Mouse (Mus musculus) forebrain, embryonic 11.5 days (tissue): ENCODE results near the gene Rangap1. TPM values are rescaled to one million over a fixed set of nuclear protein-coding genes. Genes with fewer than 3 reads are reported as not detected.

Experiments
- ATAC-seq: fragments of 200-750 bp; cut with Nextera tagmentation; replicated peaks from 2 replicates; pipeline ENCODE4 v1.8.0; 2017; ENCODE audit warnings: moderate TSS enrichment; ENCODE audit not compliant: low FRiP score
- DNase-seq: peaks from one replicate; pipeline ENCODE4 v3.0.0-alpha.2; 2017; ENCODE audit warnings: low spot score
- H3K27ac ChIP-seq: fragments of 300-500 bp; sonication (generic); 2 replicates; pipeline ENCODE4 v1.5.1; 2014; ENCODE audit warnings: low read depth, low read length
- H3K27me3 ChIP-seq: fragments of 300-500 bp; sonication (generic); 2 replicates; pipeline ENCODE4 v1.6.1; 2014; ENCODE audit warnings: mild to moderate bottlenecking, low read length, mixed read lengths; ENCODE audit not compliant: control insufficient read depth, insufficient read depth
- H3K36me3 ChIP-seq: fragments of 300-500 bp; sonication (generic); 2 replicates; pipeline ENCODE4 v1.6.1; 2014; ENCODE audit warnings: mild to moderate bottlenecking, low read length, moderate library complexity, mixed read lengths; ENCODE audit not compliant: control insufficient read depth, insufficient read depth
- H3K4me1 ChIP-seq: fragments of 300-500 bp; sonication (generic); replicated peaks from 2 replicates; pipeline ENCODE4 v1.6.1; 2014; ENCODE audit warnings: low read length, mixed read lengths; ENCODE audit not compliant: control insufficient read depth, insufficient read depth
- H3K4me2 ChIP-seq: fragments of 300-500 bp; sonication (generic); 2 replicates; pipeline ENCODE4 v1.6.1; 2014; ENCODE audit warnings: low read depth, mild to moderate bottlenecking, low read length, moderate library complexity, mixed read lengths; ENCODE audit not compliant: severe bottlenecking
- H3K4me3 ChIP-seq: fragments of 300-500 bp; sonication (generic); 2 replicates; pipeline ENCODE4 v1.5.1; 2014; ENCODE audit warnings: low read depth, low read length
- H3K9ac ChIP-seq: fragments of 300-500 bp; sonication (generic); 2 replicates; pipeline ENCODE4 v1.6.1; 2014; ENCODE audit warnings: low read length
- H3K9me3 ChIP-seq: fragments of 300-500 bp; sonication (generic); 2 replicates; pipeline ENCODE4 v1.6.1; 2016; ENCODE audit warnings: low read length, mixed read lengths; ENCODE audit not compliant: control insufficient read depth
- WGBS: fragments of 180-500 bp; shearing (Covaris S2); extraction: QIAGEN DNeasy Blood & Tissue Kit; methylation state at CpG from one replicate; pipeline ENCODE4 v1.1.7; 2014; 5-methylcytosine and 5-hydroxymethylcytosine counted together
- polyA plus RNA-seq: library from polyadenylated mRNA; unstranded; fragments of >200 nt; fragmentation: Nextera tagmentation; extraction: Ambion mirVana; gene quantifications from 2 replicates; pipeline ENCODE4 v1.2.1, GENCODE M21; 2014

Rangap1 gene
- polyA plus RNA-seq, result 172 and 188 TPM in 2 replicates

DNA sequence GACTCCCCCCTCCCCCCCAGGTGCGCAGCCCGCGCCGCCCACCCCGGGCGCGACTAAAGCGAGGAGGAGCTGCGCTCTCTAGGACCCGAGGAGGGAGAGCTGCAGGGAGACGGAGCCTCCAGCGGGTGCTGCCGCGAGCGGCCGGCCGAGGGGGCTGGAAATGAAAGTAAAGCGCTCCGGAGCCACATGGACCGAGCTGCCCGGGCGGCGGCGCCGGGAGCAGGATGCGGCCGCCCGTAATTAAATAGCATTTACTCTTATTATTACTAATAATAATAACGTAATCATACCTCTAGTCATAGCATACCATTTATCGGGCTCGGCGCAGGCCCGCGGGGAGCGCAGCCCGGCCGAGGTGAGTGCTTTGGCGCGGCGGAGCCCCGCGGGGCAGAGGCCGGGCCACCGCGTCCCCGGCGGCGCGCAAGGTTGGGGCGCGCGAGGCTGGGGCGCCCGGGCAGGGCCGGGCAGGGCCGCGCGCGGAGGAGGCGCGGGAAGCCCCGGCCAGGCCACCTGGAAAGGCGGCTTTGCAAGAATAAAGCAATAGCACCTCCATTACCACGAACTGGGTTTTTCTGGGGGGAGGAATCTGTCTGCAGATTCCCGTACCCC, at the start of gene Rangap1, which contains the start of gene Zc3h7b:
Gene Rangap1, minus strand, starts transcription at position 539 of the 609 bp plus-strand sequence.
Gene Zc3h7b, plus strand, starts transcription at position 66 of the 609 bp plus-strand sequence.
- Histone ChIP-seq H3K4me2 (peak within 1 kb of the TSS; percentile 79), H3K36me3 (no peaks in the 10 kb centered on the region), H3K27ac (peak within 1 kb of the TSS; percentile 87), H3K4me1 (peaks cover 5% of the 10 kb centered on the region; the same call in 1 of the 2 replicates), H3K9ac (peak within 1 kb of the TSS; percentile 98), H3K27me3 (no peaks in the 10 kb centered on the region), H3K4me3 (peak within 1 kb of the TSS; percentile 90), H3K9me3 (no peaks in the 10 kb centered on the region)
- DNase-seq (peak; percentile 86), ATAC-seq (peak; percentile 87)
- under 1% methylated on average over 56 of the region's 65 CpGs for WGBS

DNA sequence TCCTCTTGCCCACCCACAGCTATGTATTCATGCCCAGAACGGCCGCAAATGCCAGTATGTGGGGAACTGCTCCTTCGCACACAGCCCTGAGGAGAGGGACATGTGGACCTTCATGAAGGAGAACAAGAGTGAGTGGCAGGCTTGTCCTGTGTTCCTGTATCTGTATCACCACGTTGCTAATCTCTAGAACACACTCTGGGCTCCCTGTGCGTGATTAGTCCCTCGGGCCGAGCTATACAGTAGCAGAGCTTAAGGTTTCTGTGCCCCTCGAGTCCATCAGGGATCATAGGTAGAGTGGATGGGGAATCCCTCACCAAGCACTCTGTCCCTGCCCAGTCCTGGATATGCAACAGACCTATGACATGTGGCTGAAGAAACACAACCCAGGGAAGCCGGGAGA, 47.1 kb upstream of the Rangap1 start:
- Histone ChIP-seq H3K27me3 (no peaks in the 10 kb centered on the region), H3K36me3 (peaks cover 4% of the 10 kb centered on the region; the same call in 1 of the 2 replicates), H3K27ac (no peak overlapping the region), H3K4me3 (no peak overlapping the region), H3K4me2 (no peak overlapping the region), H3K9me3 (no peaks in the 10 kb centered on the region), H3K4me1 (no peaks in the 10 kb centered on the region), H3K9ac (no peak overlapping the region)
- no peak for ATAC-seq
- 91% methylated on average over 9 of the region's 9 CpGs for WGBS
- no peak for DNase-seq

DNA sequence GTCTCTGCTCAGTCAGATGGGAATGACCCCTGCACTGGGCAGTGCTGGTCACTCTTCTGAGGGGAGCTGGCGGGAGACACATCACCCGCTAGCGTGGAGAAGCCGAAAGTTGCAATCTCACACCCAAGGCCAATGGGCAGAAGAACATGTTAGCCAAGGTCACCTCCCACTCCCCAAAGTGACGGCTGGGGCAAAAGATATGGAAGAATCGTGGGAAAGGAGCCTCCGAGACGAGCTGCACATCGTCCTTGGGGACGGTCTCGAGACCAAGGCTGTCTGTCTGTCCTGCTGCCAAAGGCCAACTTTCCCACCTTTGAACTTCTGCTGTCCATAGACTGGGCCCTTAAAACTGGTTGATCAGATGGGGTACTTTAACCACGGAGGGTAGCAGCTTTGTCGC, 42.2 kb upstream of the Rangap1 start:
- H3K4me1 ChIP-seq, result no peaks in the 10 kb centered on the region
- DNase-seq, result no peak
- H3K36me3 ChIP-seq, result peaks cover 9% of the 10 kb centered on the region
- no peak overlapping the region for H3K4me3 ChIP-seq
- ATAC-seq, result no peak
- H3K9me3 ChIP-seq, result no peaks in the 10 kb centered on the region
- no peak overlapping the region for H3K27ac ChIP-seq
- H3K27me3 ChIP-seq, result no peaks in the 10 kb centered on the region
- WGBS, result 91% methylated on average over 13 of the region's 13 CpGs
- H3K4me2 ChIP-seq, result no peak overlapping the region
- H3K9ac ChIP-seq, result no peak overlapping the region

DNA sequence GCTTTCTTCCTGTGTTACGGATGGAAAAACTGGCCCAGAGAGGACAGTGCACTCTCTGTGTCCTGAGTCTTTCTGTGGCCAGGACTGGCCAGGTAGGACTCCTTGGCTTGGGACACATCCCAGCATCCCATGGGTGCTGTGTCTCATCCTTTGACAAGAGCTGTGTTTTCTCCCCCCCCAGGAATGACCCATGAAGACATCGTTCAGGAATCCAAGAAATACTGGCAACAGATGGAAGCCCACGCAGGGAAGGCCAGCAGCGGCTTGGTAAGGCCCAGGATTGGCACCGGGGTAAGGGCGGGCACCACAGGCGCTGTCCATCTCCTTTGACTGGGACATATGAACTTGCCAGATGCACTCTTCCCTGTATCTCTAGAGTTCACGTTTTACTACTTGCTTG, 40.4 kb upstream of the Rangap1 start:
- DNase-seq (no peak), ATAC-seq (no peak)
- Histone ChIP-seq H3K4me3 (no peak overlapping the region), H3K27me3 (no peaks in the 10 kb centered on the region), H3K4me1 (no peaks in the 10 kb centered on the region), H3K36me3 (peaks cover 6% of the 10 kb centered on the region), H3K4me2 (no peak overlapping the region), H3K27ac (no peak overlapping the region), H3K9me3 (no peaks in the 10 kb centered on the region), H3K9ac (no peak overlapping the region)
- 96% methylated on average over 8 of the region's 8 CpGs for WGBS

- H3K9me3 ChIP-seq, result no peaks in the 10 kb centered on the region
- H3K27ac ChIP-seq, result no peak overlapping the region
- no peaks in the 10 kb centered on the region for H3K4me1 ChIP-seq
- H3K9ac ChIP-seq, result no peak overlapping the region
- no peaks in the 10 kb centered on the region for H3K27me3 ChIP-seq
- WGBS, result 79% methylated on average over 5 of the region's 5 CpGs
- ATAC-seq (no peak), DNase-seq (no peak)
- H3K4me2 ChIP-seq, result no peak overlapping the region
- no peak overlapping the region for H3K4me3 ChIP-seq
- peaks cover 11% of the 10 kb centered on the region for H3K36me3 ChIP-seq
These were observed 39.4 kb upstream of the Rangap1 start for GRCm38 (mm10) chr15:81784762-81785161.

- H3K9ac ChIP-seq, result no peak overlapping the region
- WGBS, result 90% methylated on average over 7 of the region's 7 CpGs
- H3K4me3 ChIP-seq, result no peak overlapping the region
- ATAC-seq, result no peak
- no peak overlapping the region for H3K27ac ChIP-seq
- no peak overlapping the region for H3K4me2 ChIP-seq
- no peaks in the 10 kb centered on the region for H3K9me3 ChIP-seq
- H3K36me3 ChIP-seq, result peaks cover 16% of the 10 kb centered on the region
- H3K4me1 ChIP-seq, result no peaks in the 10 kb centered on the region
- DNase-seq, result no peak
- H3K27me3 ChIP-seq, result no peaks in the 10 kb centered on the region
These were observed 36.5 kb upstream of the Rangap1 start for GRCm38 (mm10) chr15:81781816-81782215.

- Histone ChIP-seq H3K9me3 (no peaks in the 10 kb centered on the region), H3K36me3 (peaks cover 16% of the 10 kb centered on the region), H3K4me1 (no peaks in the 10 kb centered on the region), H3K4me3 (no peak overlapping the region), H3K27ac (no peak overlapping the region), H3K27me3 (no peaks in the 10 kb centered on the region), H3K9ac (no peak overlapping the region), H3K4me2 (no peak overlapping the region)
- no peak for DNase-seq
- no peak for ATAC-seq
- 91% methylated on average over 11 of the region's 11 CpGs for WGBS
These were observed 31.5 kb upstream of the Rangap1 start for GRCm38 (mm10) chr15:81776631-81777422.

- Histone ChIP-seq H3K4me2 (no peak overlapping the region), H3K4me3 (no peak overlapping the region), H3K9ac (no peak overlapping the region), H3K36me3 (peaks cover 15% of the 10 kb centered on the region), H3K27me3 (no peaks in the 10 kb centered on the region), H3K9me3 (no peaks in the 10 kb centered on the region), H3K27ac (no peak overlapping the region), H3K4me1 (no peaks in the 10 kb centered on the region)
- 90% methylated on average over 15 of the region's 15 CpGs for WGBS
- ATAC-seq (no peak), DNase-seq (no peak)
These were observed 29.3 kb upstream of the Rangap1 start for GRCm38 (mm10) chr15:81774505-81775171.
